Mouse (Mus musculus) CH12.LX (cell line): ENCODE measurements around the gene Prr14.

Experiments
- CTCF ChIP-seq, 2 experiments: IDR thresholded peaks in 1 of 2; conservative IDR thresholded peaks in 1 of 2; 2 replicates each; pipeline ENCODE4 v1.5.1; 2011 to 2012; ENCODE audit warnings: low read depth in 2 of 2, low read length in 2 of 2, improper control_type of control experiment in 1 of 2, inconsistent platforms in 1 of 2, mild to moderate bottlenecking in 1 of 2, moderate library complexity in 1 of 2
- E2F4 ChIP-seq: IDR thresholded peaks from 2 replicates; pipeline ENCODE4 v1.6.1; 2011; ENCODE audit warnings: low read depth, low read length, improper control_type of control experiment; ENCODE audit not compliant: insufficient replicate concordance
- EP300 ChIP-seq: IDR thresholded peaks from 2 replicates; pipeline ENCODE4 v1.6.1; 2011; ENCODE audit warnings: low read length, improper control_type of control experiment
- GABPA ChIP-seq: IDR thresholded peaks from 2 replicates; pipeline ENCODE4 v1.6.1; 2012; ENCODE audit warnings: low read depth, low read length, improper control_type of control experiment, inconsistent platforms; ENCODE audit not compliant: insufficient replicate concordance
- MAFK ChIP-seq: IDR thresholded peaks from 2 replicates; pipeline ENCODE4 v1.6.1; 2011; ENCODE audit warnings: low read length, improper control_type of control experiment; ENCODE audit not compliant: insufficient replicate concordance
- MXI1 ChIP-seq: IDR thresholded peaks from 2 replicates; pipeline ENCODE4 v1.6.1; 2011; ENCODE audit warnings: mild to moderate bottlenecking, low read depth, low read length, improper control_type of control experiment
- MYC ChIP-seq: IDR thresholded peaks from 2 replicates; pipeline ENCODE4 v1.6.1; 2011; ENCODE audit warnings: low read depth, mild to moderate bottlenecking, improper control_type of control experiment, low read length
- POLR2A ChIP-seq: IDR thresholded peaks from 2 replicates; pipeline ENCODE4 v1.6.1; 2011; ENCODE audit warnings: low read depth, mild to moderate bottlenecking, improper control_type of control experiment, low read length
- TCF12 ChIP-seq: IDR thresholded peaks from 2 replicates; pipeline ENCODE4 v1.6.1; 2014; ENCODE audit warnings: low read depth, mild to moderate bottlenecking, inconsistent platforms, low read length, improper control_type of control experiment
- UBTF ChIP-seq: IDR thresholded peaks from 2 replicates; pipeline ENCODE4 v1.6.1; 2012; ENCODE audit warnings: low read depth, mild to moderate bottlenecking, inconsistent platforms, low read length, improper control_type of control experiment, moderate library complexity
- USF2 ChIP-seq: conservative IDR thresholded peaks from 2 replicates; pipeline ENCODE4 v1.6.1; 2011; ENCODE audit warnings: low read depth, low read length, improper control_type of control experiment

DNA sequence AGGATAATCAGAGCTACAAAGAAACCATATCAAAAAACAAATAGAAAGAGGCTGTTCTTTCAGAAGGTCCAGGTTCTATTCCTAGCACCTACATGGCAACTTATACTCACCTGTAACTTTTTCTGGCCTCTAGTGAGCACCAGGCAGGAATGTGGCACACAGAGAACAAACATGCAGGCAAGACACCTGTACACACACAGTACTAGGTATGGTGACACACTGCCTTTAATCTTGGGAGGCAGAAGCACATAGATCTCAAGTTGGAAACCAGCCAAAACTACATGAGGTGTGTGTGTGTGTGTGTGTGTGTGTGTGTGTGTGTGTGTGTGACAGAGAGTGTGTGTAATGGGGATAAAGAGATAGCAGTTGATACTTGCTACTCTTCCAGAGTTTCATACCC, 35.2 kb downstream of the Prr14 start:
- TF ChIP-seq CTCF (conservative IDR thresholded peaks at IDR 0.05 in 1 of 2, IDR thresholded peaks at IDR 0.05 in 1 of 2; ENCODE audit: low read depth in 2 of 2, low read length in 2 of 2): no peak
- TF ChIP-seq EP300: no peak
- TF ChIP-seq POLR2A: no peak
- no peak for TF ChIP-seq USF2
- TF ChIP-seq GABPA: no peak
- TF ChIP-seq UBTF: no peak
- no peak for TF ChIP-seq E2F4
- TF ChIP-seq MAFK: no peak
- TF ChIP-seq TCF12: no peak
- no peak for TF ChIP-seq MXI1
- TF ChIP-seq MYC: no peak
